Mouse (Mus musculus): ENCODE measurements around the gene Skor1. TPM values are rescaled to one million over a fixed set of nuclear protein-coding genes. Genes with fewer than 3 reads are reported as not detected.

Gene Skor1
- polyA plus RNA-seq, 1 experiment, result not detected

GRCm38 (mm10) chr9:63100660-63101059 lies 48.1 kb downstream of the Skor1 start:
- no peak for TF ChIP-seq USF1 (IDR thresholded peaks at IDR 0.05; ENCODE audit: low read depth)
- no peak for TF ChIP-seq MYOG (IDR thresholded peaks at IDR 0.05; ENCODE audit: control insufficient read depth, extremely low read depth, insufficient read length)
- no peak for TF ChIP-seq CEBPB (IDR thresholded peaks at IDR 0.05; ENCODE audit: low read depth)
- no peak for TF ChIP-seq MAX (IDR thresholded peaks at IDR 0.05)
- no peak for TF ChIP-seq MYOD1 (IDR thresholded peaks at IDR 0.05; ENCODE audit: control insufficient read depth, insufficient read length, low read depth)
- no peak for TF ChIP-seq CTCF (IDR thresholded peaks at IDR 0.05; ENCODE audit: control insufficient read depth, insufficient read depth, insufficient read length)
- TF ChIP-seq FOSL1 (IDR thresholded peaks at IDR 0.05; ENCODE audit: insufficient read depth, low read length, poor library complexity, severe bottlenecking), result no peak
- Histone ChIP-seq H3K4me3 (ENCODE audit: insufficient read depth, poor library complexity, severe bottlenecking) (no peak overlapping the region), H3K36me3 (ENCODE audit: control insufficient read depth, insufficient read depth) (no peaks in the 10 kb centered on the region), H3K27me3 (ENCODE audit: control insufficient read depth, insufficient read depth, insufficient read length) (no peaks in the 10 kb centered on the region), H3K79me2 (ENCODE audit: control insufficient read depth, insufficient read depth) (no peaks in the 10 kb centered on the region), H3K79me3 (ENCODE audit: low read depth) (no peaks in the 10 kb centered on the region), H3ac (ENCODE audit: control insufficient read depth, insufficient read length, low read depth) (no peak overlapping the region)

GRCm38 (mm10) chr9:63099876-63100275 lies 48.9 kb downstream of the Skor1 start:
- Histone ChIP-seq H3ac (ENCODE audit: control insufficient read depth, insufficient read length, low read depth) (no peak overlapping the region), H3K79me3 (ENCODE audit: low read depth) (no peaks in the 10 kb centered on the region), H3K36me3 (ENCODE audit: control insufficient read depth, insufficient read depth) (no peaks in the 10 kb centered on the region), H3K79me2 (ENCODE audit: control insufficient read depth, insufficient read depth) (no peaks in the 10 kb centered on the region), H3K27me3 (ENCODE audit: control insufficient read depth, insufficient read depth, insufficient read length) (no peaks in the 10 kb centered on the region), H3K4me3 (ENCODE audit: insufficient read depth, poor library complexity, severe bottlenecking) (no peak overlapping the region)
- TF ChIP-seq CEBPB (IDR thresholded peaks at IDR 0.05; ENCODE audit: low read depth) (no peak), USF1 (IDR thresholded peaks at IDR 0.05; ENCODE audit: low read depth) (no peak), MYOG (IDR thresholded peaks at IDR 0.05; ENCODE audit: control insufficient read depth, extremely low read depth, insufficient read length) (no peak)

- TF ChIP-seq MYOD1 (IDR thresholded peaks at IDR 0.05; ENCODE audit: control insufficient read depth, insufficient read length, low read depth) (no peak), MYOG (IDR thresholded peaks at IDR 0.05; ENCODE audit: control insufficient read depth, extremely low read depth, insufficient read length) (no peak), FOSL1 (IDR thresholded peaks at IDR 0.05; ENCODE audit: insufficient read depth, low read length, poor library complexity, severe bottlenecking) (no peak), CTCF (IDR thresholded peaks at IDR 0.05; ENCODE audit: control insufficient read depth, insufficient read depth, insufficient read length) (no peak), MAX (IDR thresholded peaks at IDR 0.05) (no peak)
- no peaks in the 10 kb centered on the region for H3K27me3 ChIP-seq (ENCODE audit: control insufficient read depth, insufficient read depth, insufficient read length)
- H3K79me3 ChIP-seq (ENCODE audit: low read depth), result no peaks in the 10 kb centered on the region
- H3K79me2 ChIP-seq (ENCODE audit: control insufficient read depth, insufficient read depth), result no peaks in the 10 kb centered on the region
- no peaks in the 10 kb centered on the region for H3K36me3 ChIP-seq (ENCODE audit: control insufficient read depth, insufficient read depth)
- no peak overlapping the region for H3K4me3 ChIP-seq (ENCODE audit: insufficient read depth, poor library complexity, severe bottlenecking)
- no peak overlapping the region for H3ac ChIP-seq (ENCODE audit: control insufficient read depth, insufficient read length, low read depth)
These were observed 49.4 kb downstream of the Skor1 start for GRCm38 (mm10) chr9:63099344-63099743.

DNA sequence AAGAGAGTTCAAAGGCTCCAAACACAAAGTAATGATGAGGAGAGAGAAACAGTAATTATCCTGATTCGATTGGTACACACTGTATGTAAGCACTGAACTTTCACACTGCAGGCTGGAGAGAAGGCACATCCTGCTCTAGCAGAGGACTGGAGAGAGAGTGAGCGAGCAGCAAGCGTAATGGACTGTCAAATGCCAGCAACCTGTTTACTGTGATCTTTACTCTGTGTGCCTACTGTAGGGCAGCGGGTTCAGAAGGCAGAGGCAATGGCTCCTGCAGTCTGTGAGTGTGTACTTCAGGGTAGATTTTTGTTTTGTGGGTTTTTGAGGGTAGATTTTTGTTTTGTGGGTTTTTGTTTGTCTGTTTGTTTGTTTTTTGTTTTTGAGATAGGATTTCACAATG lies 49.9 kb downstream of the Skor1 start:
- Histone ChIP-seq H3K79me3 (ENCODE audit: low read depth) (no peaks in the 10 kb centered on the region), H3K27me3 (ENCODE audit: control insufficient read depth, insufficient read depth, insufficient read length) (no peaks in the 10 kb centered on the region), H3K4me3 (ENCODE audit: insufficient read depth, poor library complexity, severe bottlenecking) (no peak overlapping the region), H3K36me3 (ENCODE audit: control insufficient read depth, insufficient read depth) (no peaks in the 10 kb centered on the region), H3ac (ENCODE audit: control insufficient read depth, insufficient read length, low read depth) (no peak overlapping the region), H3K79me2 (ENCODE audit: control insufficient read depth, insufficient read depth) (no peaks in the 10 kb centered on the region)
- TF ChIP-seq MYOD1 (IDR thresholded peaks at IDR 0.05; ENCODE audit: control insufficient read depth, insufficient read length, low read depth), result no peak
- TF ChIP-seq CEBPB (IDR thresholded peaks at IDR 0.05; ENCODE audit: low read depth), result no peak
- no peak for TF ChIP-seq USF1 (IDR thresholded peaks at IDR 0.05; ENCODE audit: low read depth)
- no peak for TF ChIP-seq FOSL1 (IDR thresholded peaks at IDR 0.05; ENCODE audit: insufficient read depth, low read length, poor library complexity, severe bottlenecking)
- no peak for TF ChIP-seq CTCF (IDR thresholded peaks at IDR 0.05; ENCODE audit: control insufficient read depth, insufficient read depth, insufficient read length)
- TF ChIP-seq MAX (IDR thresholded peaks at IDR 0.05), result no peak
- TF ChIP-seq MYOG (IDR thresholded peaks at IDR 0.05; ENCODE audit: control insufficient read depth, extremely low read depth, insufficient read length), result no peak

- Histone ChIP-seq H3K27me3 (ENCODE audit: control insufficient read depth, insufficient read depth, insufficient read length) (no peaks in the 10 kb centered on the region), H3K4me3 (ENCODE audit: insufficient read depth, poor library complexity, severe bottlenecking) (no peak overlapping the region), H3ac (ENCODE audit: control insufficient read depth, insufficient read length, low read depth) (no peak overlapping the region), H3K36me3 (ENCODE audit: control insufficient read depth, insufficient read depth) (no peaks in the 10 kb centered on the region), H3K79me2 (ENCODE audit: control insufficient read depth, insufficient read depth) (no peaks in the 10 kb centered on the region), H3K79me3 (ENCODE audit: low read depth) (no peaks in the 10 kb centered on the region)
- TF ChIP-seq MYOD1 (IDR thresholded peaks at IDR 0.05; ENCODE audit: control insufficient read depth, insufficient read length, low read depth) (no peak), MAX (IDR thresholded peaks at IDR 0.05) (no peak), CEBPB (IDR thresholded peaks at IDR 0.05; ENCODE audit: low read depth) (no peak), CTCF (IDR thresholded peaks at IDR 0.05; ENCODE audit: control insufficient read depth, insufficient read depth, insufficient read length) (no peak), MYOG (IDR thresholded peaks at IDR 0.05; ENCODE audit: control insufficient read depth, extremely low read depth, insufficient read length) (no peak), FOSL1 (IDR thresholded peaks at IDR 0.05; ENCODE audit: insufficient read depth, low read length, poor library complexity, severe bottlenecking) (no peak), USF1 (IDR thresholded peaks at IDR 0.05; ENCODE audit: low read depth) (no peak)
These were observed 51.6 kb downstream of the Skor1 start for GRCm38 (mm10) chr9:63097204-63097603.

GRCm38 (mm10) chr9:63094030-63094429 lies 54.7 kb downstream of the Skor1 start:
- no peak overlapping the region for H3ac ChIP-seq (ENCODE audit: control insufficient read depth, insufficient read length, low read depth)
- H3K27me3 ChIP-seq (ENCODE audit: control insufficient read depth, insufficient read depth, insufficient read length), result no peaks in the 10 kb centered on the region
- no peak overlapping the region for H3K4me3 ChIP-seq (ENCODE audit: insufficient read depth, poor library complexity, severe bottlenecking)
- H3K36me3 ChIP-seq (ENCODE audit: control insufficient read depth, insufficient read depth), result no peaks in the 10 kb centered on the region
- H3K79me2 ChIP-seq (ENCODE audit: control insufficient read depth, insufficient read depth), result no peaks in the 10 kb centered on the region
- TF ChIP-seq CTCF (IDR thresholded peaks at IDR 0.05; ENCODE audit: control insufficient read depth, insufficient read depth, insufficient read length), result no peak
- no peak for TF ChIP-seq CEBPB (IDR thresholded peaks at IDR 0.05; ENCODE audit: low read depth)
- H3K79me3 ChIP-seq (ENCODE audit: low read depth), result no peaks in the 10 kb centered on the region
